Mouse (Mus musculus) ES-E14 (cell line): Measurements from ENCODE around the gene Rab25. TPM values are rescaled to one million over a fixed set of nuclear protein-coding genes. Genes with fewer than 3 reads are reported as not detected.
A peak's percentile ranks its signal among the peaks of the same experiment; 100 is the strongest.

Experiments used
- DNase-seq: peaks from one replicate; pipeline ENCODE4 v3.0.0-alpha.2; 2013; ENCODE audit warnings: low read depth, low spot score
- H3K27ac ChIP-seq: 2 replicates; pipeline ENCODE4 v1.5.1; 2012; ENCODE audit warnings: low read depth, mild to moderate bottlenecking, low read length, moderate library complexity, mixed read lengths; ENCODE audit not compliant: poor library complexity, insufficient read depth, severe bottlenecking
- H3K36me3 ChIP-seq: 2 replicates; pipeline ENCODE4 v1.6.1; 2012; ENCODE audit warnings: mild to moderate bottlenecking, low read length, moderate library complexity, mixed read lengths; ENCODE audit not compliant: control insufficient read depth, poor library complexity, insufficient read depth, severe bottlenecking
- H3K4me1 ChIP-seq, 2 experiments: fragments of 150-350 bp in 1 of 2; sonication (generic) in 1 of 2; 2 replicates each; pipeline ENCODE4 v1.6.1; 2012; ENCODE audit warnings: low read length in 2 of 2, mild to moderate bottlenecking in 1 of 2, mixed read lengths in 1 of 2; ENCODE audit not compliant: control insufficient read depth in 2 of 2, insufficient read depth in 2 of 2, poor library complexity in 1 of 2
- H3K4me3 ChIP-seq, 2 experiments: fragments of 150-350 bp in 1 of 2; sonication (generic) in 1 of 2; 2 replicates each; pipeline ENCODE4 v1.5.1; 2012; ENCODE audit warnings: low read length in 2 of 2, low read depth in 1 of 2, mild to moderate bottlenecking in 1 of 2, mixed read lengths in 1 of 2; ENCODE audit not compliant: insufficient read depth in 1 of 2, poor library complexity in 1 of 2, severe bottlenecking in 1 of 2
- H3K9ac ChIP-seq: 2 replicates; pipeline ENCODE4 v1.6.1; 2012; ENCODE audit warnings: low read depth, mild to moderate bottlenecking, low read length, mixed read lengths; ENCODE audit not compliant: poor library complexity, insufficient read depth, severe bottlenecking
- H3K9me3 ChIP-seq: fragments of 150-350 bp; sonication (generic); 2 replicates; pipeline ENCODE4 v1.6.1; 2012; ENCODE audit warnings: low read depth, mild to moderate bottlenecking, low read length; ENCODE audit not compliant: control insufficient read depth, insufficient read depth
- CHD2 ChIP-seq: IDR thresholded peaks from 2 replicates; pipeline ENCODE4 v1.6.1; 2014; ENCODE audit warnings: mild to moderate bottlenecking, low read depth, low read length, inconsistent platforms
- HCFC1 ChIP-seq: IDR thresholded peaks from 2 replicates; pipeline ENCODE4 v1.6.1; 2012; ENCODE audit warnings: low read length, inconsistent platforms, borderline replicate concordance; ENCODE audit not compliant: insufficient read depth
- MAFK ChIP-seq: IDR thresholded peaks from 2 replicates; pipeline ENCODE4 v1.6.1; 2014; ENCODE audit warnings: mild to moderate bottlenecking, low read depth, low read length, inconsistent platforms; ENCODE audit not compliant: insufficient read depth
- ZC3H11A ChIP-seq: IDR thresholded peaks from 2 replicates; pipeline ENCODE4 v1.6.1; 2012; ENCODE audit warnings: low read depth, mild to moderate bottlenecking, inconsistent platforms, low read length, borderline replicate concordance
- ZNF384 ChIP-seq: IDR thresholded peaks from 2 replicates; pipeline ENCODE4 v1.6.1; 2012; ENCODE audit warnings: low read depth, low read length, inconsistent platforms
- in situ Hi-C, 2 experiments: fragments of 600-800 bp; cut with MboI; formaldehyde crosslinking; loops; one replicate each; pipeline ENCODE4 v1.15.1; 2025; ENCODE audit warnings: low sequenced_read_pairs in 2 of 2, inconsistent platforms in 1 of 2; ENCODE audit not compliant: unreplicated experiment in 2 of 2
- total RNA-seq: library from RNA; depleted of rRNA; stranded (reverse); fragments of 300-350 nt; gene quantifications from 2 replicates; pipeline ENCODE4 v1.2.3, GENCODE M21; 2012

Rab25 gene
- total RNA-seq, 1 experiment, result 2.1 TPM

- in situ Hi-C loops, result no loop called here
- Histone ChIP-seq H3K4me1 (peaks cover 0 to 29% of the 10 kb centered on the region in 2 experiments; a peak in 3 of 4 replicates), H3K9ac (peak within 1 kb of the TSS; percentile 99), H3K9me3 (no peaks in the 10 kb centered on the region), H3K36me3 (peaks cover 26% of the 10 kb centered on the region), H3K27ac (peak within 1 kb of the TSS; percentile 99), H3K4me3 (peak within 1 kb of the TSS; percentile 83 to 96)
- DNase-seq, result peak; percentile 98
- TF ChIP-seq ZNF384 (no peak), MAFK (no peak), CHD2 (0 out of 2 replicates have a peak, but pooled peaks have one; percentile 48), HCFC1 (peak; percentile 98), ZC3H11A (no peak)
Observed at GRCm38 (mm10) chr3:88552676-88553524, 4.8 kb upstream of the Rab25 start, which contains the start of gene Lamtor2. Gene Lamtor2, minus strand, starts transcription at chr3:88553074.

- DNase-seq, result no peak
- H3K9ac ChIP-seq, result peak overlapping the region; percentile 85
- in situ Hi-C loops, result no loop called here
- TF ChIP-seq ZNF384 (no peak), HCFC1 (no peak), MAFK (no peak), ZC3H11A (no peak), CHD2 (no peak)
- H3K27ac ChIP-seq, result peak overlapping the region; percentile 16; the same call in 1 of the 2 replicates
- H3K4me3 ChIP-seq, result peak overlapping the region; percentile 83 to 93
- peaks cover 23% of the 10 kb centered on the region for H3K36me3 ChIP-seq
- H3K9me3 ChIP-seq, result no peaks in the 10 kb centered on the region
- peaks cover 0 to 33% of the 10 kb centered on the region in 2 experiments; a peak in 3 of 4 replicates for H3K4me1 ChIP-seq
Observed at GRCm38 (mm10) chr3:88552082-88552645, 4.1 kb upstream of the Rab25 start.

GRCm38 (mm10) chr3:88551586-88551985 lies 3.5 kb upstream of the Rab25 start:
- in situ Hi-C loops, result no loop called here
- no peak for DNase-seq

GRCm38 (mm10) chr3:88546674-88547418 lies 1.3 kb downstream of the Rab25 start:
- in situ Hi-C loops, result no loop called here
- no peak for DNase-seq
- Histone ChIP-seq H3K4me3 (no peak overlapping the region), H3K9me3 (no peaks in the 10 kb centered on the region), H3K9ac (no peak overlapping the region), H3K4me1 (peaks cover 2 to 35% of the 10 kb centered on the region in 2 experiments; a peak in 3 of 4 replicates), H3K27ac (no peak overlapping the region), H3K36me3 (peaks cover 4% of the 10 kb centered on the region; the same call in 1 of the 2 replicates)
- no peak for TF ChIP-seq ZC3H11A
- no peak for TF ChIP-seq ZNF384
- no peak for TF ChIP-seq MAFK
- no peak for TF ChIP-seq HCFC1
- no peak for TF ChIP-seq CHD2

More at GRCm38 (mm10) chr3:88551586-88551985, 3.5 kb upstream of the Rab25 start:
- Histone ChIP-seq H3K27ac (no peak overlapping the region), H3K9ac (no peak overlapping the region; the same call in 1 of the 2 replicates), H3K36me3 (peaks cover 17% of the 10 kb centered on the region), H3K4me3 (peak overlapping the region; percentile 83 to 93; a peak in 2 of 4 replicates), H3K4me1 (peaks cover 0 to 34% of the 10 kb centered on the region in 2 experiments; a peak in 3 of 4 replicates), H3K9me3 (no peaks in the 10 kb centered on the region)
- TF ChIP-seq ZNF384 (no peak), HCFC1 (no peak), CHD2 (no peak), ZC3H11A (no peak), MAFK (no peak)
